Mouse (Mus musculus) C3H10T1/2 (cell line): Measurements from ENCODE around the gene Prelp. TPM values are rescaled to one million over a fixed set of nuclear protein-coding genes. Genes with fewer than 3 reads are reported as not detected.

Experiments
- polyA plus RNA-seq, 2 experiments: library from polyadenylated mRNA; unstranded; fragments of >200 nt; fragmentation: generic; extraction: Trizol; gene quantifications; one replicate each; pipeline ENCODE4 v1.2.1; 2012; ENCODE audit warnings: missing spikeins in 2 of 2

The Prelp gene
- polyA plus RNA-seq = 10 to 100 TPM in 1 of 2 experiments, 1 to 10 TPM in 1; 1.4 to 65.5 TPM

GRCm38 (mm10) chr1:133921304-133921751 lies at the start of gene Prelp:
Prelp (minus strand) TSS chr1:133921414.

GRCm38 (mm10) chr1:133907949-133908658 lies 13.1 kb downstream of the Prelp start, which contains the start of gene Optc:
Optc (minus strand) TSS chr1:133907999.

Other genes with a start within 250 kb of the Prelp start
- gene Lax1, start 231.3 kb downstream of the Prelp start, polyA plus RNA-seq = not detected
- under 1 TPM; under 0.01 to 0.13 TPM for gene Atp2b4, start 120.4 kb downstream of the Prelp start, polyA plus RNA-seq
- under 1 TPM; 0.02 to 0.24 TPM for gene Optc, start 13.4 kb downstream of the Prelp start, polyA plus RNA-seq
- 1 to 10 TPM in 1 of 2 experiments, under 1 TPM in 1; 0.01 to 4.6 TPM for gene Fmod, start 115.8 kb upstream of the Prelp start, polyA plus RNA-seq
- 1 to 10 TPM; 1.7 to 8.5 TPM for gene Btg2, start 157.7 kb upstream of the Prelp start, polyA plus RNA-seq
- gene Chit1, start 189.8 kb upstream of the Prelp start, polyA plus RNA-seq = under 1 TPM in 1 of 2 experiments, not detected in 1; 0.01 TPM